Mouse (Mus musculus) neural tube, embryonic 12.5 days (tissue): ENCODE measurements around the gene Tapt1. TPM values are rescaled to one million over a fixed set of nuclear protein-coding genes. Genes with fewer than 3 reads are reported as not detected.
"Not testable (repeated sequence)": the region's sequence is repeated elsewhere in the genome, so short reads cannot be mapped to it uniquely, and the experiment has no call there.

ENCODE experiments used
- ATAC-seq: fragments of 200-750 bp; cut with Nextera tagmentation; 2 replicates; pipeline ENCODE4 v1.8.0; 2017; ENCODE audit warnings: low read depth, mild to moderate bottlenecking, moderate TSS enrichment, moderate library complexity; ENCODE audit not compliant: low FRiP score
- H3K27ac ChIP-seq: fragments of 300-500 bp; sonication (generic); 2 replicates; pipeline ENCODE4 v1.5.1; 2016
- H3K27me3 ChIP-seq: fragments of 300-500 bp; sonication (generic); replicated peaks from 2 replicates; pipeline ENCODE4 v1.6.1; 2016; ENCODE audit warnings: mild to moderate bottlenecking
- H3K36me3 ChIP-seq: fragments of 300-500 bp; sonication (generic); 2 replicates; pipeline ENCODE4 v1.6.1; 2016; ENCODE audit warnings: mild to moderate bottlenecking
- H3K4me1 ChIP-seq: fragments of 300-500 bp; sonication (generic); 2 replicates; pipeline ENCODE4 v1.6.1; 2016
- H3K4me2 ChIP-seq: fragments of 300-500 bp; sonication (generic); replicated peaks from 2 replicates; pipeline ENCODE4 v1.6.1; 2016; ENCODE audit warnings: mild to moderate bottlenecking
- H3K4me3 ChIP-seq: fragments of 300-500 bp; sonication (generic); 2 replicates; pipeline ENCODE4 v1.5.1; 2016
- H3K9ac ChIP-seq: fragments of 300-500 bp; sonication (generic); 2 replicates; pipeline ENCODE4 v1.6.1; 2016; ENCODE audit warnings: mild to moderate bottlenecking
- H3K9me3 ChIP-seq: fragments of 300-500 bp; sonication (generic); 2 replicates; pipeline ENCODE4 v1.6.1; 2016; ENCODE audit warnings: mild to moderate bottlenecking
- WGBS: fragments of 180-500 bp; shearing (Covaris S2); methylation state at CpG from one replicate; pipeline ENCODE4 v1.1.7; 2016; 5-methylcytosine and 5-hydroxymethylcytosine counted together
- polyA plus RNA-seq: library from polyadenylated mRNA; unstranded; fragments of >200 nt; fragmentation: Nextera tagmentation; extraction: Ambion mirVana; gene quantifications from 2 replicates; pipeline ENCODE4 v1.2.1, GENCODE M21; 2016

Tapt1 gene
- 32.4 and 35.9 TPM in 2 replicates for polyA plus RNA-seq

DNA sequence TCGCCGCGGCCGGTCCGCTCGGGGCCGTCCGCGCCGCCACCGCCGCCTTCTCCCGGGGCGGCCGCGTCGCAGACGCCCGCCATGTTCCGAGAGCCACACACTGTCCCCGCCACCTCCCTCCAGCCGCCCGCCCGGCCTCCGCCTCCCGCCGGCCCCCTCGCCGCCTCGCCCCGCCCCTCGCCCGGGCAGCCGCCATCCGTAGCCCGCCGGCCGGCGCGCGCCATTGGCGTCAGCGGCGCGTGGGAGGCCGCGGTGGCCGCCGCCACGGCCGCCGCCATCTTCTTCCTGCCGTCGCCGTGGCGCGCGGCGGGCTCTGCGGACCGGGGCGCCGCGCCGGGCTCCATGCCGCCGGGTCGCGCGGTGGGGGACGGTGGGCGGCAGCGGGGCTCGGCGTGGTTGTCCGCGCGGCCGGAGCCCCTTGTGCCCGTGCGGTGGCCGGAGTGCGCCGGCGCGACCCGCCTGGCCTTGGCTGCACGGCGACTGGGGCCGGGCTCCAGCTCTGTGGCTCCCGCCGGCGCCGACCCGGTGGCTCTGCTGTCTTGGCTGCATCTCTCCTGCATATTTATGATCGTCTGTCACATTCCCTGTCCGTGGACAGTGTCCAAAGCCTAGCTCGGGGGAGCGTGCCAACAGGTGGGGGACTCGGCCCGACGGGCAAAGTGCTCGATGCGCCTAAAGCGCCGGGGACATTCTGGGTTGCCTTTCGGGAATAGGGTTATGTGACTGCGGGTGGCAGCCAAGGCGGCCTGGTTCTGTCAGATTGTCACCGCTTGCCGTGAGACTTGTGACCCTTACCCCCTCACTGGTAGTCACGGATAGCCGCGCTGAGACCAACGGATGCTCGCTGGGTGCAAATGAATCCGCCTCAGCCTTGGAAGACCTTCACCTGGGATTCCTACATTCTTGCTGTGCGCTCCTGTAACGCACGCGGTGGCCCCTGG lies at the start of gene Tapt1:
TSS of gene Tapt1 (minus strand) at position 106 of the 941 bp plus-strand sequence.
- H3K27me3 ChIP-seq = no peaks in the 10 kb centered on the region
- H3K4me2 ChIP-seq = peak within 1 kb of the TSS; percentile 70
- peak within 1 kb of the TSS; percentile 83 for H3K27ac ChIP-seq
- H3K36me3 ChIP-seq = no peaks in the 10 kb centered on the region
- ATAC-seq = peak; percentile 96
- H3K9ac ChIP-seq = peak within 1 kb of the TSS; percentile 96
- under 1% methylated on average over 97 of the region's 121 CpGs for WGBS
- H3K4me1 ChIP-seq = peaks cover 16% of the 10 kb centered on the region
- H3K9me3 ChIP-seq = no peaks in the 10 kb centered on the region
- H3K4me3 ChIP-seq = peak within 1 kb of the TSS; percentile 93

DNA sequence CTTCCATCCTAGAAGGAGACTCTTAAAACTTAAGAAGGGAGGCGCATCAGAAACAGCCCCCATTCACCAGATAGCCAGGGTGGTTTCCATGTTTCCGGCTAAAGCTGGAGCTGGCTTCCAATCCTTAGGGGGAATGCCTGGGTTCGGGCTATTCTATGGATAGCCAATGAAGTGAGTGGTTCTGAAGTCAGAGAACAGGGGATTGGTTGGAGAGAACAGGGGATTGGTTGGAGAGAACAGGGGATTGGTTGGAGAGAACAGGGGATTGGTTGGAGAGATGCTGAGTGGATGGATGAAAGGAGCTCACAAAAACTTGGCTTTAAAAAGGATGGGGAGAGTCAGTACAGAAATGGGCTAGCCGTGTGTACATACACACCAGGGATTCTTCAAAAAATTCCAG lies 45.1 kb upstream of the Tapt1 start:
- 91% methylated on average over 4 of the region's 4 CpGs for WGBS
- Histone ChIP-seq H3K4me3 (no peak overlapping the region), H3K9me3 (no peaks in the 10 kb centered on the region), H3K9ac (no peak overlapping the region), H3K27ac (no peak overlapping the region), H3K4me2 (no peak overlapping the region), H3K27me3 (no peaks in the 10 kb centered on the region), H3K36me3 (no peaks in the 10 kb centered on the region), H3K4me1 (no peaks in the 10 kb centered on the region)
- no peak for ATAC-seq

- H3K9me3 ChIP-seq, H3K4me1 ChIP-seq, H3K4me2 ChIP-seq, H3K4me3 ChIP-seq, H3K36me3 ChIP-seq, H3K27ac ChIP-seq, H3K9ac ChIP-seq, ATAC-seq, H3K27me3 ChIP-seq: not testable (repeated sequence)
- 73% methylated on average over 3 of the region's 3 CpGs for WGBS
Measured at GRCm38 (mm10) chr5:44268524-44268923, 42.1 kb upstream of the Tapt1 start.

GRCm38 (mm10) chr5:44261691-44262090 lies 35.3 kb upstream of the Tapt1 start:
- H3K36me3 ChIP-seq = no peaks in the 10 kb centered on the region
- WGBS = 73% methylated on average over 5 of the region's 5 CpGs
- H3K27ac ChIP-seq = no peak overlapping the region
- H3K27me3 ChIP-seq = no peaks in the 10 kb centered on the region
- no peaks in the 10 kb centered on the region for H3K4me1 ChIP-seq
- no peak overlapping the region for H3K9ac ChIP-seq
- H3K4me3 ChIP-seq = no peak overlapping the region
- no peak for ATAC-seq
- no peaks in the 10 kb centered on the region for H3K9me3 ChIP-seq
- H3K4me2 ChIP-seq = no peak overlapping the region

DNA sequence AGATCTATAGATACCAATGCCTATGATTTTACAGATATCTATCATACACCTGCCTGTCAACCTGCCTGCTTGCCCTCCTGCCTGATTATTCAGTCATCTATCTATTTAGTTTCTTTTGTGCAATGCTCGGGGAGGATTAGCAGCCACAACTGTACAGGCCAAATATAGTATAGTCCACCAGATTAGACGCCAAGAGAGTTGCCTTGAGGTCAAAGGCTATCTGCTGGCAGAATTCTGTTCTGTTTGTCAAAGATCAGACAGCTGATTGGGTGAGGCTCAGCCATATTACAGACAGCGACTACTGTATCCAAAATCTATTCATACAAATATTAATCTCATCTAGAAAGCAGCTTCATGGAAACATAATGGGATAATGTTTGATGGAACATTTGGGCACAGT lies 34.7 kb upstream of the Tapt1 start:
- no peaks in the 10 kb centered on the region for H3K4me1 ChIP-seq
- no peak for ATAC-seq
- no peaks in the 10 kb centered on the region for H3K36me3 ChIP-seq
- H3K27ac ChIP-seq = no peak overlapping the region
- H3K4me3 ChIP-seq = no peak overlapping the region
- H3K27me3 ChIP-seq = no peaks in the 10 kb centered on the region
- no peaks in the 10 kb centered on the region for H3K9me3 ChIP-seq
- 83% methylated on average over 3 of the region's 3 CpGs for WGBS
- no peak overlapping the region for H3K9ac ChIP-seq
- H3K4me2 ChIP-seq = no peak overlapping the region

DNA sequence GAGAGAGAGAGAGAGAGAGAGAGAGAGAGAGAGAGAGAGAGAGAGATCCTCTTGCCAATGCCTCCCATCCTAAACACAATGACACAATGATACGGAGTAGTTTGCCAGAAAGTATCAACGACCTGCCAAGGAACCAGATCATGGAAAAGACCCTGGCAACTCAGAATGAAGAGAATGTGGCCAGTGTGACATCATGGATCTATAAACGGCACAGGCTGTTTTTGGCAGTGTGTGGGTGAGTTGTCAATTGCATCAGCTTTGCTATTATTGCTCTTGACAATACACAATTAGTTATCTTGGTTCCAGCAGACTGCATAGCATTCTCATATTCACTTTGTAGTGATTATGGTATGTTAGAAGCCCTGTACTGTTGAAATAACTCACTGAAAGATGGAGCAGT lies 33.3 kb upstream of the Tapt1 start:
- no peaks in the 10 kb centered on the region for H3K9me3 ChIP-seq
- 77% methylated on average over 3 of the region's 3 CpGs for WGBS
- no peak overlapping the region for H3K4me3 ChIP-seq
- H3K27me3 ChIP-seq = no peaks in the 10 kb centered on the region
- H3K27ac ChIP-seq = no peak overlapping the region
- no peak for ATAC-seq
- no peak overlapping the region for H3K9ac ChIP-seq
- H3K4me2 ChIP-seq = no peak overlapping the region
- no peaks in the 10 kb centered on the region for H3K36me3 ChIP-seq
- H3K4me1 ChIP-seq = no peaks in the 10 kb centered on the region

GRCm38 (mm10) chr5:44258163-44258562 lies 31.7 kb upstream of the Tapt1 start:
- no CpG with 5 or more reads among the region's 1 CpGs for WGBS
- ATAC-seq = no peak
- no peak overlapping the region for H3K9ac ChIP-seq
- H3K36me3 ChIP-seq = no peaks in the 10 kb centered on the region
- H3K9me3 ChIP-seq = no peaks in the 10 kb centered on the region
- H3K27me3 ChIP-seq = no peaks in the 10 kb centered on the region
- no peak overlapping the region for H3K4me2 ChIP-seq
- H3K4me3 ChIP-seq = no peak overlapping the region
- no peak overlapping the region for H3K27ac ChIP-seq
- H3K4me1 ChIP-seq = no peaks in the 10 kb centered on the region

- ATAC-seq = no peak
- H3K4me3 ChIP-seq = no peak overlapping the region
- no peaks in the 10 kb centered on the region for H3K4me1 ChIP-seq
- 90% methylated on average over 4 of the region's 4 CpGs for WGBS
- H3K36me3 ChIP-seq = no peaks in the 10 kb centered on the region
- H3K9me3 ChIP-seq = no peaks in the 10 kb centered on the region
- no peak overlapping the region for H3K27ac ChIP-seq
- no peak overlapping the region for H3K4me2 ChIP-seq
- no peaks in the 10 kb centered on the region for H3K27me3 ChIP-seq
- H3K9ac ChIP-seq = no peak overlapping the region
Measured at GRCm38 (mm10) chr5:44257401-44257800, 31.0 kb upstream of the Tapt1 start.

GRCm38 (mm10) chr5:44256512-44256911 lies 30.1 kb upstream of the Tapt1 start:
- no peak overlapping the region for H3K9ac ChIP-seq
- H3K27ac ChIP-seq = no peak overlapping the region
- no peak for ATAC-seq
- H3K4me2 ChIP-seq = no peak overlapping the region
- no peaks in the 10 kb centered on the region for H3K36me3 ChIP-seq
- H3K4me1 ChIP-seq = no peaks in the 10 kb centered on the region
- no peaks in the 10 kb centered on the region for H3K9me3 ChIP-seq
- H3K4me3 ChIP-seq = no peak overlapping the region
- WGBS = 90% methylated on average over 3 of the region's 3 CpGs
- H3K27me3 ChIP-seq = no peaks in the 10 kb centered on the region

DNA sequence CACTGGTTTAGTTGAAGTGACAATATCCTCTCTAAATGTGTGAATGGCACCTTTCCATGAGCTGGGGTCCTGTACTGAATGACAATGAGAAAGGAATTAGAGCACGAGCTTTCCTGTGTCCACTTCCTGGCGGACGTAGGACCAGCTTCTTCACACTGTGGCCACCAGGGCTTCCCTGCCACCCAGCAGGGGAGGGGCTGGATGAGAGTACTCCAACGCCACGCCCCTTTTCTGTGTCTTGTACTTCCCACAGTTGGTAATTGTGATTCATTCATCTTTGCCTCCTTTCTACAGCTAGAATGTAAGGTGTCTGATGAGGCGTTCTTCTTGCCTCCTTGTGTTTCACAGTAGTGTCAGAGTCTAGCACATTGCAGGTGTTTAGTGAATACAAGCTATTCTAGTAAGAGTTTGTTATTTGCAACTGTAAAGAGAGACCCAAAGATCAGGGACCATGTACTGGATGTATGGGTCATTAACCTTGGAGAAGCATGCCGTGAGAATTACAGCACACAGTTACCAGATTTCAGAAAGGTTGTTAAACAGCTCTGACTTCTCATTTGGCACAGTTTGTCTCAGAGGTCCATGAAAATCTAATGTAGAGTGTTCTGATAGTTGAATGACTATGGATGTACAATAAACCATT lies 29.5 kb upstream of the Tapt1 start:
- H3K9me3 ChIP-seq = no peaks in the 10 kb centered on the region
- no peak overlapping the region for H3K27ac ChIP-seq
- no peaks in the 10 kb centered on the region for H3K27me3 ChIP-seq
- 68% methylated on average over 7 of the region's 7 CpGs for whole genome bisulfite sequencing
- no peaks in the 10 kb centered on the region for H3K4me1 ChIP-seq
- H3K36me3 ChIP-seq = no peaks in the 10 kb centered on the region
- H3K4me2 ChIP-seq = no peak overlapping the region
- no peak for ATAC-seq
- H3K4me3 ChIP-seq = no peak overlapping the region
- H3K9ac ChIP-seq = no peak overlapping the region

GRCm38 (mm10) chr5:44253449-44253848 lies 27.0 kb upstream of the Tapt1 start:
- no peaks in the 10 kb centered on the region for H3K27me3 ChIP-seq
- H3K4me2 ChIP-seq = no peak overlapping the region
- no peaks in the 10 kb centered on the region for H3K36me3 ChIP-seq
- no peaks in the 10 kb centered on the region for H3K9me3 ChIP-seq
- no peaks in the 10 kb centered on the region for H3K4me1 ChIP-seq
- 84% methylated on average over 6 of the region's 6 CpGs for WGBS
- no peak for ATAC-seq
- no peak overlapping the region for H3K9ac ChIP-seq
- H3K27ac ChIP-seq = no peak overlapping the region
- H3K4me3 ChIP-seq = no peak overlapping the region

- 84% methylated on average over 4 of the region's 4 CpGs for WGBS
- H3K9me3 ChIP-seq = no peaks in the 10 kb centered on the region
- H3K36me3 ChIP-seq = no peaks in the 10 kb centered on the region
- no peak overlapping the region for H3K4me2 ChIP-seq
- no peak overlapping the region for H3K9ac ChIP-seq
- H3K4me1 ChIP-seq = no peaks in the 10 kb centered on the region
- H3K27me3 ChIP-seq = no peaks in the 10 kb centered on the region
- H3K27ac ChIP-seq = no peak overlapping the region
- no peak for ATAC-seq
- no peak overlapping the region for H3K4me3 ChIP-seq
Measured at GRCm38 (mm10) chr5:44252395-44252794, 26.0 kb upstream of the Tapt1 start.
